Mouse (Mus musculus): ENCODE measurements at regions not wholly inside any gene's neighbourhood (a gene's known extent, or its start where the extent isn't known, plus 50 kb on each side); places are given as distances from the start of the nearest gene placed in this dataset.

DNA sequence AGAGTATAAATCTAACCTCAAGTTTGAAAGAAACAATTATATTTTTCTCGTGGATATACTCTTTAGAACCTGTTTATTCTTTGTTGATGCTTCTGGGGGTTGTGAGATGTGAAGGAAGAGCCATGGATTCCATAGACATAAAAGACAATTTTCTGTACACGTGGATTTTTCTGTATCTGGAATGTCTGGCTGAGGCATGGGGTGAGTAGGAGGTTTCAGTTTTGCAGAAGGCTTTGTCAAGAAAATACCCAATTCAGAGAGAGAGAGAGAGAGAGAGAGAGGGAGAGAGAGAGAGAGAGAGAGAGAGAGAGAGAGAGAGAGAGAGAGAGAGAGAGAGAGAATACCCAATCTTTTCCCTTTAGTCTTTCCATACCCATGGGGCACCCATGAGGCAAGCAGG lies 315.0 kb upstream of the Xylt1 start:
- H3K4me3 ChIP-seq (replicated peaks): no peak overlapping the region
- no peak overlapping the region for H3K27ac ChIP-seq
- WGBS: 71% methylated on average over 2 of the region's 2 CpGs
- H3K36me3 ChIP-seq: no peaks in the 10 kb centered on the region
- no peak overlapping the region for H3K9ac ChIP-seq (replicated peaks)
- no peaks in the 10 kb centered on the region for H3K9me3 ChIP-seq
- no peaks in the 10 kb centered on the region for H3K27me3 ChIP-seq
- H3K4me1 ChIP-seq (replicated peaks): no peaks in the 10 kb centered on the region
- H3K4me2 ChIP-seq (replicated peaks): no peak overlapping the region
- ATAC-seq: no peak

- Histone ChIP-seq H3K9me3 (no peaks in the 10 kb centered on the region), H3K4me3 (replicated peaks) (no peak overlapping the region), H3K36me3 (no peaks in the 10 kb centered on the region), H3K4me1 (replicated peaks) (no peaks in the 10 kb centered on the region), H3K27me3 (no peaks in the 10 kb centered on the region), H3K4me2 (replicated peaks) (no peak overlapping the region), H3K27ac (no peak overlapping the region), H3K9ac (replicated peaks) (no peak overlapping the region)
- no peak for ATAC-seq
- 76% methylated on average over 6 of the region's 6 CpGs for WGBS
Measured at GRCm38 (mm10) chr7:117090911-117091550, 289.7 kb upstream of the Xylt1 start.

- H3K27me3 ChIP-seq: no peaks in the 10 kb centered on the region
- no peak overlapping the region for H3K27ac ChIP-seq
- H3K36me3 ChIP-seq: no peaks in the 10 kb centered on the region
- ATAC-seq: no peak
- WGBS: 91% methylated on average over 4 of the region's 4 CpGs
- no peak overlapping the region for H3K4me2 ChIP-seq (replicated peaks)
- no peaks in the 10 kb centered on the region for H3K4me1 ChIP-seq (replicated peaks)
- no peak overlapping the region for H3K4me3 ChIP-seq (replicated peaks)
- H3K9ac ChIP-seq (replicated peaks): no peak overlapping the region
- H3K9me3 ChIP-seq: no peaks in the 10 kb centered on the region
Measured at GRCm38 (mm10) chr7:117092860-117093259, 287.9 kb upstream of the Xylt1 start.

DNA sequence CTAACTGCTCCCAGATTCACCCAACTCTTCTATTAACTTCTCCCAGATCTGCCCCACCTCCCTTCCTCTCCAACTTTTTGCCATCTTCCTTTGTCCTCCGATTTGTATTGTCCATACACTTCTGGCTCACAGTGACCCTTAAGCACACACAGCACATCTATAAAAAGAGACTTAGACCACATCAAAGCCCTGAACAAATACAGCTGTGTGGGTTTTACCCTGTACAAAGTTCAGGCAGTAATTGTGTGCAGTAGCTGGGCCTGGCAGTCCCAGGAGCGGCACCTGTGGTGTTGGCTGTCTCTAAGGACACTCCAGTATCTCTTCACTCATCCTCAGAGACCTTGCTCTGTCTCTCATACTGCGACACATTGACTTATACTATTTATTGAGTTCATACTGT lies 283.2 kb upstream of the Xylt1 start:
- H3K4me3 ChIP-seq (replicated peaks): no peak overlapping the region
- H3K9me3 ChIP-seq: no peaks in the 10 kb centered on the region
- no peaks in the 10 kb centered on the region for H3K27me3 ChIP-seq
- 71% methylated on average over 3 of the region's 3 CpGs for WGBS
- H3K27ac ChIP-seq: no peak overlapping the region
- H3K4me1 ChIP-seq (replicated peaks): no peaks in the 10 kb centered on the region
- H3K4me2 ChIP-seq (replicated peaks): no peak overlapping the region
- no peak for ATAC-seq
- no peaks in the 10 kb centered on the region for H3K36me3 ChIP-seq
- H3K9ac ChIP-seq (replicated peaks): no peak overlapping the region

DNA sequence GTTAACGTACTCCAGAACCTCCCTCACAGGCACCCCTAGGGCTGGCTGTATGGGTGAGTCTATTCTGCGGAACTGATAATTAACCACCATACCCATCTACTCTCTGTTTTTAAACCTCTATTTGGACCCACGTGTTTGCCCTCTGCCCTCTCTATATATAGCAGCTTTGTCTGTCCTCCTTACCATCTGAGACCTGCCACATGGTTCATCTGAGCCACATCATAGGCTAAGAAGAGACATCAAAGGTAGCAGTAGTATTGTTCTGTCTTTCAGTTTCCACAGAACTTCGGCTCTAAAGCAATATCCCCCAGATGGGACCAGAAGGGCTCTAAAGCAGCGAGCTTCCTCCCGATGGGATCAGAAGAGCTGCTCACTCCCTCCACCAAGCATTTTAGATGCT lies 281.7 kb upstream of the Xylt1 start:
- WGBS: 78% methylated on average over 6 of the region's 6 CpGs
- Histone ChIP-seq H3K4me3 (replicated peaks) (no peak overlapping the region), H3K9ac (replicated peaks) (no peak overlapping the region), H3K4me1 (replicated peaks) (no peaks in the 10 kb centered on the region), H3K9me3 (no peaks in the 10 kb centered on the region), H3K27ac (no peak overlapping the region), H3K27me3 (no peaks in the 10 kb centered on the region), H3K4me2 (replicated peaks) (no peak overlapping the region), H3K36me3 (no peaks in the 10 kb centered on the region)
- no peak for ATAC-seq

DNA sequence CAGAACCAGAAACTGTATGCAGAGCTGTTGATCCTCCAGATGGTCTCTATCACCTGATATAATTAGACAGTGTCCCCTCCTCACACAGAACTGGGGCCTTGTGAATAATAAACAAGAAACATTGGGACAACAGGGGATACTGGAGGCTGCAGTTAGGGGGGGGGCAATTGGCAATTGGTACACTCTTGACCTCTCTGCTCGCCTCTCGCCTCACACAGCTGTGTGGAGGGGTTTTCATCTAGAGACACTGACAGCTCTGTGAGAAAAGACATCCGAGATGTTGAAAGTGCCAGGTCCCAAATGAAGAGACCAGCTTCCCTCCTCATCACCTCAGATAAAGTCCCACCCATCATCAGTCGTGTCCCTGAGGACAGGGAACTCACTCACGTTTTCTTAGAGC lies 277.7 kb upstream of the Xylt1 start:
- H3K4me3 ChIP-seq (replicated peaks): no peak overlapping the region
- H3K9me3 ChIP-seq: no peaks in the 10 kb centered on the region
- no peaks in the 10 kb centered on the region for H3K36me3 ChIP-seq
- H3K27ac ChIP-seq: no peak overlapping the region
- H3K4me2 ChIP-seq (replicated peaks): no peak overlapping the region
- 77% methylated on average over 5 of the region's 5 CpGs for WGBS
- no peak overlapping the region for H3K9ac ChIP-seq (replicated peaks)
- H3K4me1 ChIP-seq (replicated peaks): no peaks in the 10 kb centered on the region
- no peaks in the 10 kb centered on the region for H3K27me3 ChIP-seq
- no peak for ATAC-seq

- Histone ChIP-seq H3K27ac (no peak overlapping the region), H3K36me3 (no peaks in the 10 kb centered on the region), H3K4me3 (replicated peaks) (no peak overlapping the region), H3K4me2 (replicated peaks) (no peak overlapping the region), H3K9me3 (no peaks in the 10 kb centered on the region), H3K27me3 (no peaks in the 10 kb centered on the region), H3K4me1 (replicated peaks) (no peaks in the 10 kb centered on the region), H3K9ac (replicated peaks) (no peak overlapping the region)
- 91% methylated on average over 7 of the region's 7 CpGs for WGBS
- no peak for ATAC-seq
Measured at GRCm38 (mm10) chr7:117106691-117107191, 274.0 kb upstream of the Xylt1 start.

GRCm38 (mm10) chr7:117108391-117108790 lies 272.4 kb upstream of the Xylt1 start:
- WGBS: 89% methylated on average over 3 of the region's 3 CpGs
- Histone ChIP-seq H3K36me3 (no peaks in the 10 kb centered on the region), H3K9ac (replicated peaks) (no peak overlapping the region), H3K27me3 (no peaks in the 10 kb centered on the region), H3K9me3 (no peaks in the 10 kb centered on the region), H3K4me1 (replicated peaks) (no peaks in the 10 kb centered on the region), H3K27ac (no peak overlapping the region), H3K4me3 (replicated peaks) (no peak overlapping the region), H3K4me2 (replicated peaks) (no peak overlapping the region)
- no peak for ATAC-seq

GRCm38 (mm10) chr7:117127728-117128127 lies 253.1 kb upstream of the Xylt1 start:
- WGBS: 80% methylated on average over 3 of the region's 3 CpGs

DNA sequence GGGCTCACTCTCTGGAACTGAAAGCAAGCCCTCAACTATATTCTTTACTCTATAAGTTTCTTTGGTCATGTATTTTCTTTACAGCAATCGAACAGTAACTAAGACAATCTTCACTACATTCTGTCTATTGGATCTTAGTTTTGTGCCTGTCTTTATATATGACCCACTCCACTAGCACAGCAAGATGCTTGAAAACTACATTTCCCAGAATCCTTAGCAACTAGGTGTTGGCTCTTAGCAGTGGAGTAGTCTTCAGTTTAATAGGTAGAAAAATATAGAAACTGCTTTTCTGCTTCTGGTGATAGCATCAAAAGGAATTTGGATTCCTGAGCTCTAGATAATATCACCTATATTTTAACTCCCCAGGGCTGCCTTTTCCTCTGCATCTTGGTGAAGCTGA lies 245.9 kb upstream of the Xylt1 start:
- no peak for ATAC-seq
- WGBS: 93% methylated on average over 1 of the region's 1 CpGs

More at GRCm38 (mm10) chr7:117127728-117128127, 253.1 kb upstream of the Xylt1 start:
- Histone ChIP-seq H3K4me2 (replicated peaks) (no peak overlapping the region), H3K27ac (no peak overlapping the region), H3K9me3 (no peaks in the 10 kb centered on the region), H3K36me3 (no peaks in the 10 kb centered on the region), H3K27me3 (no peaks in the 10 kb centered on the region), H3K9ac (replicated peaks) (no peak overlapping the region), H3K4me3 (replicated peaks) (no peak overlapping the region), H3K4me1 (replicated peaks) (no peaks in the 10 kb centered on the region)
- ATAC-seq: no peak

DNA sequence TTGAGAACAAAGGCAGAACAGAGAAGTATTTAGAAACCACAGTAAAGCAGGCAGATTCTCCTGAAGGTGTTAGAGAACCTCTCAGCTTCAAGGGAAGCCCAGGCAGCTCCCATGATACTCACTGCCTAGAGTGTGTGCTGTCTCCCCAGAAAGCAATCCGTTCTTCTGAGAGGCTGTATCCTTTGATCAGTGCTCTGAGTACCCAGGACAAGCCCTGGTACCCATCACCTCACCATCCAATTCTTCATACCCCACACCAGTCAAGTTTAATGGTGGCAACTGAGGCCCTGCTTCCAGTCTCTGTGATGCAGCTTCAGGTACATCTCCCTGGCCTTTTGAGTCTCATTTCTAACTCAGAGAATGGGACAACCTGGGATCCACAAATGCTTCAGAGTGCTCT lies 242.1 kb upstream of the Xylt1 start:
- Histone ChIP-seq H3K4me3 (replicated peaks) (no peak overlapping the region), H3K27me3 (no peaks in the 10 kb centered on the region), H3K9me3 (no peaks in the 10 kb centered on the region), H3K4me1 (replicated peaks) (peaks cover 31% of the 10 kb centered on the region), H3K4me2 (replicated peaks) (no peak overlapping the region), H3K27ac (no peak overlapping the region), H3K36me3 (no peaks in the 10 kb centered on the region), H3K9ac (replicated peaks) (no peak overlapping the region)
- WGBS: 54% methylated on average over 1 of the region's 1 CpGs
- ATAC-seq: no peak

More for the DNA sequence above, 245.9 kb upstream of the Xylt1 start:
- Histone ChIP-seq H3K27ac (no peak overlapping the region), H3K27me3 (no peaks in the 10 kb centered on the region), H3K9ac (replicated peaks) (no peak overlapping the region), H3K9me3 (no peaks in the 10 kb centered on the region), H3K4me3 (replicated peaks) (no peak overlapping the region), H3K36me3 (no peaks in the 10 kb centered on the region), H3K4me2 (replicated peaks) (no peak overlapping the region), H3K4me1 (replicated peaks) (peaks cover 14% of the 10 kb centered on the region)

DNA sequence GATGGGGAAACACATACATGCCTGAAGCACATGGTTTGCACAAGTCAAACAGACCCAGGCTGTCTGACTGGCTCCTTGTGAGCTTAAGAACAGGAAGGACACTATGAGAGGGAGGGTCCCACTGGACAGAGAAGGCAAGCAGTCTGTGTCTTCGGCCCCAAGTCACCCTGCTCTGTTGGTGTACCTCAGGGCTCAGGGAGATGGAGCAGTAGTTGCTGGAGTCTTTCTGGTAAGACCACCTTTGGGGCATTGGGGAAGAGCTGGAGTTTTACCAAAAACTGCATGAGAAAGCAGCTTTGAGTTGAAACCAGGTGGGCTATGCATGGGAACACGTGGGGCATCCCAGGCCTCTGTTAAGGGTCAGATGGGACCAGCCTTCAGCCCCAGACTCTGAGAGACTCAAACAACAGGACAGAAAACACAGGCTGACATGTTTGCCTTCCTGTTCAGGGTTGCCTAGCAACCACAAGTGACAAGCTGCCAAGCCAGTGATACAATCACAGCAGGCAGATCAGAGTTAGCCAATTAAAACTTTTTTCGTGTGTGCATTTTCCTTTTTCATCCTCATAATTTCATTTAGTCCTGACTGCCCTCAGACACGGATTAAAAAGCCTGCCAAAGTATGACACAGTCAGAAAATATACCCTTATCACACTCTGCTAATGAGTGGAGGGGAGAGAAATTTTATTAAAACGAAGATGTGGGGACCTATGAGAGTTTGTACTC lies 241.4 kb upstream of the Xylt1 start:
- peak overlapping the region; percentile 64 for H3K27ac ChIP-seq
- peak; percentile 96 for ATAC-seq
- H3K4me3 ChIP-seq (replicated peaks): no peak overlapping the region
- no peaks in the 10 kb centered on the region for H3K36me3 ChIP-seq
- 7% methylated on average over 5 of the region's 5 CpGs for WGBS
- peaks cover 31% of the 10 kb centered on the region for H3K4me1 ChIP-seq (replicated peaks)
- H3K9me3 ChIP-seq: no peaks in the 10 kb centered on the region
- no peaks in the 10 kb centered on the region for H3K27me3 ChIP-seq
- no peak overlapping the region for H3K9ac ChIP-seq (replicated peaks)
- no peak overlapping the region for H3K4me2 ChIP-seq (replicated peaks)

DNA sequence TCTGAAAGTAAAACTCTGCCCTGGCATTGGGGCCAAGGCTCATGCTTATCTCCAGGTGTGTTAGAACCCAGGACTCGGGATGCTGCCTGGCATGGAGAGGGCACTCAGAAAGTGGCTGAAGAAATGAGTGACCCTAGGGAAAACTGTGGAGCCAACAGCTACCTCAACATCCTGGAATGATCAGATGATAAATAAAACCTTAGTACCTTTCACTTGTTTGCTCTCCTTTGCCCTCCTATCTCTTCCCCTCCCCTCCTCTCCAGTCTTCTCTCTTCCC lies 240.9 kb upstream of the Xylt1 start:
- Histone ChIP-seq H3K36me3 (no peaks in the 10 kb centered on the region), H3K4me2 (replicated peaks) (no peak overlapping the region), H3K9me3 (no peaks in the 10 kb centered on the region), H3K27ac (peak overlapping the region; percentile 48; the same call in 1 of the 2 replicates), H3K27me3 (no peaks in the 10 kb centered on the region), H3K9ac (replicated peaks) (no peak overlapping the region), H3K4me1 (replicated peaks) (peaks cover 31% of the 10 kb centered on the region), H3K4me3 (replicated peaks) (no peak overlapping the region)
- WGBS: 13% methylated on average over 1 of the region's 1 CpGs
- ATAC-seq: peak; percentile 21; the same call in 1 of the 2 replicates
